14 mouse cellular contexts compared by ENCODE assay signal in genomic region chr3:19990031-19990430, GRCm38 (mm10).
"Had no signal": no experiment of that assay in that cellular context is flagged by ENCODE, and none has a peak within 500 bp of the region (broad histone marks: within the 10 kb centered on the region; RNA-seq: fewer than 3 reads in every experiment).

No protein-coding gene starts in this region.

- H3K27me3 ChIP-seq: limb, embryonic 13.5 days; liver, embryonic 15.5 days had no signal

- DNase-seq: kidney, adult 9 months; kidney, postnatal 14 days; kidney, postnatal 4 days; lung, embryonic 14.5 days; lung, postnatal 14 days; midbrain, embryonic 14.5 days; thymus, adult 18-20 months; thymus, postnatal 36 days had no signal

- H3K4me1 ChIP-seq: limb, embryonic 10.5 days; limb, embryonic 13.5 days; liver, embryonic 15.5 days had no signal

- H3K9ac ChIP-seq: limb, embryonic 13.5 days; liver, embryonic 15.5 days; lung, embryonic 14.5 days had no signal

- H3K4me2 ChIP-seq: limb, embryonic 13.5 days; liver, embryonic 11.5 days; liver, embryonic 15.5 days; lung, embryonic 14.5 days; midbrain, embryonic 11.5 days had no signal

- H3K27ac ChIP-seq: limb, embryonic 10.5 days; limb, embryonic 13.5 days; liver, embryonic 15.5 days had no signal

- ATAC-seq: intestine, postnatal 0 days had no signal

- H3K36me3 ChIP-seq: limb, embryonic 10.5 days; limb, embryonic 13.5 days; liver, embryonic 15.5 days had no signal

- H3K9me3 ChIP-seq: limb, embryonic 10.5 days; limb, embryonic 13.5 days; liver, embryonic 15.5 days had no signal

- H3K4me3 ChIP-seq: limb, embryonic 10.5 days; limb, embryonic 13.5 days; liver, embryonic 15.5 days had no signal
